21 mouse cellular contexts compared by ENCODE assay signal in the genomic region with DNA sequence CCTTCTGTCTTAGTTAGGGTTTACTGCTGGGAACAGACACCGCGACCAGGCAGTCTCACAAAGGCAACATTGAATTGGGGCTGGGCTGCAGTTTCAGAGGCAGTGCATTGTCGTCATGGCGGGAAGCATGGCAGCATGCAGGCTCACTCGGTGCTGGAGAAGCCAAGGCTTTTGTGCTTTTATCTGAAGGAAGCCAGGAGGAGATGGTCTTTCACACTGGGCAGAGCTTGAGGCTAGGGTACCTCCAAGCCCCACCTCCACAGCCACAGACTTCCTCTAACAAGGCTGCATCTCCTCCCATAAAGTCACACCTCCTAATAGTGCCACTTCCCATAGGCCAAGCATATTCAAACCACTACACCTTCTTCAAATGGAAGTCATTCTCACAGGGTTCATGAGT. TPM values are rescaled to one million over a fixed set of nuclear protein-coding genes. Genes with fewer than 3 reads are reported as not detected.
DNase-seq lines count a peak whose midpoint lies in the region; ATAC-seq lines count a peak whose summit lies in the region.
"Had no signal": no experiment of that assay in that cellular context is flagged by ENCODE, and none has a peak within 500 bp of the region (broad histone marks: within the 10 kb centered on the region; RNA-seq: fewer than 3 reads in every experiment).

No protein-coding gene starts in this region.

- no peak for DNase-seq in neural tube, embryonic 11.5 days (ENCODE audit: low spot score)
- no peak for DNase-seq in neural tube, embryonic 10.5 days (ENCODE audit: extremely low spot score, low spot score)
- no peak for DNase-seq in Muller cell, postnatal 12 days (ENCODE audit: inconsistent ontology term)
- DNase-seq in heart, postnatal 36 days: no peak
- DNase-seq: adrenal gland, postnatal 10 days; cerebellum, adult 11-12 months; cerebellum, adult 9-11 months; cerebellum, postnatal 36 days; gastrocnemius, postnatal 36 days; heart, adult 2 months; heart, postnatal 14 days had no signal

- H3K4me2 ChIP-seq in neural tube, embryonic 11.5 days (ENCODE audit: low read depth): no peak overlapping the region
- H3K4me2 ChIP-seq: embryonic facial prominence, embryonic 12.5 days; forebrain, embryonic 12.5 days; heart, embryonic 11.5 days; heart, embryonic 15.5 days; hindbrain, embryonic 15.5 days had no signal

- no peaks in the 10 kb centered on the region for H3K4me1 ChIP-seq in neural tube, embryonic 11.5 days (ENCODE audit: control insufficient read depth, insufficient read depth, low read length)

- WGBS in neural tube, embryonic 11.5 days: 42% methylated on average over 5 of the region's 5 CpGs

- 0 out of 2 replicates have a peak, but pooled peaks have one; percentile 31 for ATAC-seq in neural tube, embryonic 11.5 days (ENCODE audit: insufficient read depth, low FRiP score, low TSS enrichment)
- ATAC-seq in granulocyte monocyte progenitor cell, adult 5-6 weeks (replicated peaks; ENCODE audit: poor library complexity, severe bottlenecking): peak; percentile 64
- peak; percentile 56; the same call in 1 of the 2 replicates for ATAC-seq in monocyte, adult 5-6 weeks (replicated peaks; ENCODE audit: insufficient number of reproducible peaks, low FRiP score, low TSS enrichment, poor library complexity, severe bottlenecking)
- ATAC-seq: CD4-positive, CD25-positive, alpha-beta regulatory T cell, adult 4 months; intestine, embryonic 16.5 days had no signal

- H3K9me3 ChIP-seq in neural tube, embryonic 11.5 days (ENCODE audit: control insufficient read depth, low read length): no peaks in the 10 kb centered on the region
- H3K9me3 ChIP-seq: embryonic facial prominence, embryonic 12.5 days; forebrain, embryonic 12.5 days; G1E; heart, embryonic 15.5 days; hindbrain, embryonic 15.5 days had no signal

- no peaks in the 10 kb centered on the region for H3K27me3 ChIP-seq in neural tube, embryonic 11.5 days (ENCODE audit: control insufficient read depth, insufficient read depth, low read length)
- H3K27me3 ChIP-seq: embryonic facial prominence, embryonic 12.5 days; forebrain, embryonic 12.5 days; heart, embryonic 15.5 days; hindbrain, embryonic 15.5 days had no signal

- H3K4me3 ChIP-seq in neural tube, embryonic 11.5 days (ENCODE audit: low read depth, low read length): no peak overlapping the region
- H3K4me3 ChIP-seq: embryonic facial prominence, embryonic 12.5 days; forebrain, embryonic 12.5 days; heart, adult 2 months; heart, embryonic 15.5 days; hindbrain, embryonic 15.5 days had no signal

- intact Hi-C loops in heart, postnatal 36 days (cut with DNase I): loop anchor here (5.0 kb wide), 2 partner anchors 37 to 48 kb away; no protein-coding TSS in a partner anchor

- no peak overlapping the region for H3K9ac ChIP-seq in neural tube, embryonic 11.5 days (ENCODE audit: low read length)
- H3K9ac ChIP-seq: embryonic facial prominence, embryonic 12.5 days; forebrain, embryonic 12.5 days; heart, embryonic 15.5 days; hindbrain, embryonic 15.5 days had no signal

- H3K27ac ChIP-seq in neural tube, embryonic 11.5 days (ENCODE audit: low read depth, low read length): no peak overlapping the region
- H3K27ac ChIP-seq: embryonic facial prominence, embryonic 12.5 days; forebrain, embryonic 12.5 days; heart, adult 2 months; heart, embryonic 15.5 days; hindbrain, embryonic 15.5 days had no signal

- no peaks in the 10 kb centered on the region for H3K36me3 ChIP-seq in neural tube, embryonic 11.5 days (ENCODE audit: control insufficient read depth, insufficient read depth, low read length)
- H3K36me3 ChIP-seq: embryonic facial prominence, embryonic 12.5 days; forebrain, embryonic 12.5 days; heart, embryonic 15.5 days; hindbrain, embryonic 15.5 days had no signal

RNA-seq across cellular contexts. Expression of a gene that starts 50.6 kb away (rescaled TPM):
- 20.5 and 21.1 TPM in 2 replicates for polyA plus RNA-seq in neural tube, embryonic 11.5 days (2014; fragmentation: Nextera tagmentation; extraction: Ambion mirVana)
- 41.8 and 47.6 TPM in 2 replicates for total RNA-seq in granulocyte monocyte progenitor cell, adult 5-6 weeks (2014; fragmentation: Nextera tagmentation)
- total RNA-seq in granulocyte monocyte progenitor cell, adult 5-6 weeks (2017): 69.2 and 79.4 TPM in 2 replicates
- total RNA-seq in monocyte, adult 5-6 weeks (2017): 91.3 to 286 TPM (median 103 TPM) in 3 replicates
- total RNA-seq in heart, postnatal 36 days (2021): 10 to 100 TPM; 12.2 to 16.0 TPM
